Mouse (Mus musculus) mouse embryonic stem cell (cell line): Measurements from ENCODE around the gene 4921536K21Rik.

Experiments
- in situ Hi-C, 2 experiments: fragments of 300-500 bp; cut with MboI; formaldehyde crosslinking; loops; 1 replicate in 1 of 2; 3 replicates in 1 of 2; pipeline ENCODE4 v1.14.3; 2019 to 2020; ENCODE audit warnings: low sequenced_read_pairs in 2 of 2, low pct_unique_long_range_greater_than_20kb in 1 of 2, mixed read lengths in 1 of 2; ENCODE audit not compliant: unreplicated experiment in 1 of 2

4921536K21Rik gene

GRCm38 (mm10) chr11:3894406-3895281 is at the start of gene 4921536K21Rik, which contains the start of gene Dusp18:
4921536K21Rik (minus strand) TSS chr11:3895098.
Dusp18 (plus strand) TSS chr11:3895240.
- in situ Hi-C loops = no loop called here

GRCm38 (mm10) chr11:3941371-3941770 is 46.5 kb upstream of the 4921536K21Rik start:
- in situ Hi-C loops = no loop called here

GRCm38 (mm10) chr11:3937321-3937874 is 42.5 kb upstream of the 4921536K21Rik start:
- in situ Hi-C loops = no loop called here

- in situ Hi-C loops = no loop called here
Observed at GRCm38 (mm10) chr11:3936318-3936717, 41.4 kb upstream of the 4921536K21Rik start.

- in situ Hi-C loops = no loop called here
Observed at GRCm38 (mm10) chr11:3935135-3935534, 40.2 kb upstream of the 4921536K21Rik start.

- in situ Hi-C loops = no loop called here
Observed at GRCm38 (mm10) chr11:3933756-3934285, 38.9 kb upstream of the 4921536K21Rik start.

- in situ Hi-C loops = no loop called here
Observed at GRCm38 (mm10) chr11:3931511-3932211, 36.8 kb upstream of the 4921536K21Rik start, which contains the start of gene Tcn2. Tcn2 (minus strand) TSS chr11:3932159.

- in situ Hi-C loops = no loop called here
Observed at GRCm38 (mm10) chr11:3930931-3931330, 36.0 kb upstream of the 4921536K21Rik start.

- in situ Hi-C loops = no loop called here
Observed at GRCm38 (mm10) chr11:3930019-3930418, 35.1 kb upstream of the 4921536K21Rik start.

- in situ Hi-C loops = no loop called here
Observed at GRCm38 (mm10) chr11:3925916-3926315, 31.0 kb upstream of the 4921536K21Rik start.

GRCm38 (mm10) chr11:3922731-3923130 is 27.8 kb upstream of the 4921536K21Rik start:
- in situ Hi-C loops = no loop called here

GRCm38 (mm10) chr11:3922115-3922514 is 27.2 kb upstream of the 4921536K21Rik start:
- in situ Hi-C loops = no loop called here

- in situ Hi-C loops = no loop called here
Observed at GRCm38 (mm10) chr11:3921281-3921850, 26.5 kb upstream of the 4921536K21Rik start.

- in situ Hi-C loops = no loop called here
Observed at GRCm38 (mm10) chr11:3920476-3920875, 25.6 kb upstream of the 4921536K21Rik start.

- in situ Hi-C loops = no loop called here
Observed at GRCm38 (mm10) chr11:3918738-3919137, 23.8 kb upstream of the 4921536K21Rik start.

GRCm38 (mm10) chr11:3914109-3914840 is 19.4 kb upstream of the 4921536K21Rik start, which contains the start of gene Slc35e4:
Slc35e4 (minus strand) TSS chr11:3914664.
- in situ Hi-C loops = no loop called here

- in situ Hi-C loops = no loop called here
Observed at GRCm38 (mm10) chr11:3913316-3914108, 18.6 kb upstream of the 4921536K21Rik start.
